Mouse (Mus musculus): ENCODE data around the gene Nkx6-2. TPM values are rescaled to one million over a fixed set of nuclear protein-coding genes. Genes with fewer than 3 reads are reported as not detected.

The Nkx6-2 gene
- polyA plus RNA-seq, 1 experiment from 2014 or later: 9.8 TPM

- Histone ChIP-seq H3K36me3 (ENCODE audit: control insufficient read depth, insufficient read depth, low read length) (no peaks in the 10 kb centered on the region), H3K9ac (ENCODE audit: low read depth, low read length) (no peak overlapping the region), H3K4me3 (ENCODE audit: low read length) (no peak overlapping the region), H3K4me1 (ENCODE audit: control insufficient read depth, insufficient read depth, low read depth, low read length) (peaks cover 9% of the 10 kb centered on the region), H3K9me3 (ENCODE audit: control insufficient read depth, low read length) (no peaks in the 10 kb centered on the region), H3K4me2 (ENCODE audit: low read length) (no peak overlapping the region), H3K27ac (ENCODE audit: low read depth, low read length) (no peak overlapping the region), H3K27me3 (replicated peaks; ENCODE audit: control insufficient read depth, insufficient read depth, low read length) (peaks cover 28% of the 10 kb centered on the region)
- 32% methylated on average over 5 of the region's 5 CpGs for WGBS
- ATAC-seq: no peak
These were observed 26.3 kb downstream of the Nkx6-2 start for GRCm38 (mm10) chr7:139556331-139556730.

- H3K27ac ChIP-seq (ENCODE audit: low read depth, low read length): no peak overlapping the region
- no peaks in the 10 kb centered on the region for H3K36me3 ChIP-seq (ENCODE audit: control insufficient read depth, insufficient read depth, low read length)
- no peaks in the 10 kb centered on the region for H3K9me3 ChIP-seq (ENCODE audit: control insufficient read depth, low read length)
- no peak overlapping the region for H3K4me2 ChIP-seq (ENCODE audit: low read length)
- peaks cover 41% of the 10 kb centered on the region for H3K27me3 ChIP-seq (replicated peaks; ENCODE audit: control insufficient read depth, insufficient read depth, low read length)
- WGBS: 55% methylated on average over 2 of the region's 2 CpGs
- H3K4me1 ChIP-seq (ENCODE audit: control insufficient read depth, insufficient read depth, low read depth, low read length): peaks cover 3% of the 10 kb centered on the region
- ATAC-seq: no peak
- H3K4me3 ChIP-seq (ENCODE audit: low read length): no peak overlapping the region
- H3K9ac ChIP-seq (ENCODE audit: low read depth, low read length): no peak overlapping the region
These were observed 31.1 kb downstream of the Nkx6-2 start for GRCm38 (mm10) chr7:139551519-139551918.

GRCm38 (mm10) chr7:139550086-139550783 lies 32.4 kb downstream of the Nkx6-2 start:
- WGBS: 66% methylated on average over 3 of the region's 3 CpGs
- H3K4me2 ChIP-seq (ENCODE audit: low read length): no peak overlapping the region
- no peaks in the 10 kb centered on the region for H3K9me3 ChIP-seq (ENCODE audit: control insufficient read depth, low read length)
- peaks cover 5% of the 10 kb centered on the region for H3K4me1 ChIP-seq (ENCODE audit: control insufficient read depth, insufficient read depth, low read depth, low read length)
- no peak overlapping the region for H3K4me3 ChIP-seq (ENCODE audit: low read length)
- no peak overlapping the region for H3K9ac ChIP-seq (ENCODE audit: low read depth, low read length)
- no peak overlapping the region for H3K27ac ChIP-seq (ENCODE audit: low read depth, low read length)
- peaks cover 40% of the 10 kb centered on the region for H3K27me3 ChIP-seq (replicated peaks; ENCODE audit: control insufficient read depth, insufficient read depth, low read length)
- ATAC-seq: no peak
- H3K36me3 ChIP-seq (ENCODE audit: control insufficient read depth, insufficient read depth, low read length): no peaks in the 10 kb centered on the region

- Histone ChIP-seq H3K4me3 (ENCODE audit: low read length) (no peak overlapping the region), H3K27me3 (replicated peaks; ENCODE audit: control insufficient read depth, insufficient read depth, low read length) (peaks cover 41% of the 10 kb centered on the region), H3K27ac (ENCODE audit: low read depth, low read length) (no peak overlapping the region), H3K9me3 (ENCODE audit: control insufficient read depth, low read length) (no peaks in the 10 kb centered on the region), H3K9ac (ENCODE audit: low read depth, low read length) (no peak overlapping the region), H3K4me1 (ENCODE audit: control insufficient read depth, insufficient read depth, low read depth, low read length) (peaks cover 15% of the 10 kb centered on the region), H3K36me3 (ENCODE audit: control insufficient read depth, insufficient read depth, low read length) (no peaks in the 10 kb centered on the region), H3K4me2 (ENCODE audit: low read length) (no peak overlapping the region)
- WGBS: 81% methylated on average over 2 of the region's 2 CpGs
- ATAC-seq: no peak
These were observed 35.3 kb downstream of the Nkx6-2 start for GRCm38 (mm10) chr7:139547325-139547724.

GRCm38 (mm10) chr7:139544706-139545625 lies 37.6 kb downstream of the Nkx6-2 start:
- Histone ChIP-seq H3K4me1 (ENCODE audit: control insufficient read depth, insufficient read depth, low read depth, low read length) (peaks cover 15% of the 10 kb centered on the region), H3K4me2 (ENCODE audit: low read length) (no peak overlapping the region; the same call in 1 of the 2 replicates), H3K9me3 (ENCODE audit: control insufficient read depth, low read length) (no peaks in the 10 kb centered on the region), H3K9ac (ENCODE audit: low read depth, low read length) (no peak overlapping the region), H3K27me3 (replicated peaks; ENCODE audit: control insufficient read depth, insufficient read depth, low read length) (peaks cover 46% of the 10 kb centered on the region), H3K36me3 (ENCODE audit: control insufficient read depth, insufficient read depth, low read length) (no peaks in the 10 kb centered on the region), H3K4me3 (ENCODE audit: low read length) (no peak overlapping the region), H3K27ac (ENCODE audit: low read depth, low read length) (peak overlapping the region; percentile 63; the same call in 1 of the 2 replicates)
- ATAC-seq: peak; percentile 93
- 24% methylated on average over 12 of the region's 12 CpGs for WGBS

- Histone ChIP-seq H3K27ac (ENCODE audit: low read depth, low read length) (no peak overlapping the region), H3K4me1 (ENCODE audit: control insufficient read depth, insufficient read depth, low read depth, low read length) (peaks cover 15% of the 10 kb centered on the region), H3K9ac (ENCODE audit: low read depth, low read length) (no peak overlapping the region), H3K4me2 (ENCODE audit: low read length) (no peak overlapping the region), H3K27me3 (replicated peaks; ENCODE audit: control insufficient read depth, insufficient read depth, low read length) (peaks cover 44% of the 10 kb centered on the region), H3K9me3 (ENCODE audit: control insufficient read depth, low read length) (no peaks in the 10 kb centered on the region), H3K36me3 (ENCODE audit: control insufficient read depth, insufficient read depth, low read length) (no peaks in the 10 kb centered on the region), H3K4me3 (ENCODE audit: low read length) (no peak overlapping the region)
- ATAC-seq: no peak
- WGBS: 73% methylated on average over 6 of the region's 6 CpGs
These were observed 41.2 kb downstream of the Nkx6-2 start for GRCm38 (mm10) chr7:139541422-139541821.

- peaks cover 51% of the 10 kb centered on the region for H3K27me3 ChIP-seq (replicated peaks; ENCODE audit: control insufficient read depth, insufficient read depth, low read length)
- no peak overlapping the region for H3K4me3 ChIP-seq (ENCODE audit: low read length)
- no peak overlapping the region for H3K9ac ChIP-seq (ENCODE audit: low read depth, low read length)
- H3K4me2 ChIP-seq (ENCODE audit: low read length): no peak overlapping the region
- peaks cover 13% of the 10 kb centered on the region for H3K4me1 ChIP-seq (ENCODE audit: control insufficient read depth, insufficient read depth, low read depth, low read length)
- no peaks in the 10 kb centered on the region for H3K36me3 ChIP-seq (ENCODE audit: control insufficient read depth, insufficient read depth, low read length)
- no peak overlapping the region for H3K27ac ChIP-seq (ENCODE audit: low read depth, low read length)
- no peak for ATAC-seq
- WGBS: 81% methylated on average over 1 of the region's 1 CpGs
- H3K9me3 ChIP-seq (ENCODE audit: control insufficient read depth, low read length): no peaks in the 10 kb centered on the region
These were observed 42.0 kb downstream of the Nkx6-2 start for GRCm38 (mm10) chr7:139540601-139541000.

- Histone ChIP-seq H3K4me1 (ENCODE audit: control insufficient read depth, insufficient read depth, low read depth, low read length) (no peaks in the 10 kb centered on the region), H3K36me3 (ENCODE audit: control insufficient read depth, insufficient read depth, low read length) (no peaks in the 10 kb centered on the region), H3K27me3 (replicated peaks; ENCODE audit: control insufficient read depth, insufficient read depth, low read length) (peaks cover 65% of the 10 kb centered on the region), H3K4me2 (ENCODE audit: low read length) (no peak overlapping the region), H3K27ac (ENCODE audit: low read depth, low read length) (no peak overlapping the region), H3K9ac (ENCODE audit: low read depth, low read length) (no peak overlapping the region), H3K4me3 (ENCODE audit: low read length) (no peak overlapping the region), H3K9me3 (ENCODE audit: control insufficient read depth, low read length) (no peaks in the 10 kb centered on the region)
- 64% methylated on average over 2 of the region's 2 CpGs for WGBS
- peak; percentile 37; the same call in 1 of the 2 replicates for ATAC-seq
These were observed 44.1 kb downstream of the Nkx6-2 start for GRCm38 (mm10) chr7:139538541-139538940.

- peaks cover 71% of the 10 kb centered on the region for H3K27me3 ChIP-seq (replicated peaks; ENCODE audit: control insufficient read depth, insufficient read depth, low read length)
- H3K9ac ChIP-seq (ENCODE audit: low read depth, low read length): no peak overlapping the region
- no peaks in the 10 kb centered on the region for H3K36me3 ChIP-seq (ENCODE audit: control insufficient read depth, insufficient read depth, low read length)
- no peak overlapping the region for H3K27ac ChIP-seq (ENCODE audit: low read depth, low read length)
- H3K4me3 ChIP-seq (ENCODE audit: low read length): no peak overlapping the region
- H3K9me3 ChIP-seq (ENCODE audit: control insufficient read depth, low read length): no peaks in the 10 kb centered on the region
- 95% methylated on average over 9 of the region's 9 CpGs for WGBS
- no peaks in the 10 kb centered on the region for H3K4me1 ChIP-seq (ENCODE audit: control insufficient read depth, insufficient read depth, low read depth, low read length)
- no peak for ATAC-seq
- H3K4me2 ChIP-seq (ENCODE audit: low read length): no peak overlapping the region
These were observed 44.8 kb downstream of the Nkx6-2 start for GRCm38 (mm10) chr7:139537831-139538230.

Measured in hindbrain, embryonic 16.5 days (tissue).